Mouse (Mus musculus) CH12.LX (cell line): ENCODE measurements around the gene Cnksr3.

ENCODE experiments used
- CTCF ChIP-seq, 2 experiments: IDR thresholded peaks in 1 of 2; conservative IDR thresholded peaks in 1 of 2; 2 replicates each; pipeline ENCODE4 v1.5.1; 2011 to 2012; ENCODE audit warnings: low read depth in 2 of 2, low read length in 2 of 2, improper control_type of control experiment in 1 of 2, inconsistent platforms in 1 of 2, mild to moderate bottlenecking in 1 of 2, moderate library complexity in 1 of 2
- E2F4 ChIP-seq: IDR thresholded peaks from 2 replicates; pipeline ENCODE4 v1.6.1; 2011; ENCODE audit warnings: low read depth, low read length, improper control_type of control experiment; ENCODE audit not compliant: insufficient replicate concordance
- EP300 ChIP-seq: IDR thresholded peaks from 2 replicates; pipeline ENCODE4 v1.6.1; 2011; ENCODE audit warnings: low read length, improper control_type of control experiment

GRCm38 (mm10) chr10:7126882-7127281 is 85.2 kb downstream of the Cnksr3 start:
- TF ChIP-seq E2F4 (no peak), EP300 (no peak), CTCF (conservative IDR thresholded peaks at IDR 0.05 in 1 of 2, IDR thresholded peaks at IDR 0.05 in 1 of 2; ENCODE audit: low read depth in 2 of 2, low read length in 2 of 2) (no peak)
